Mouse (Mus musculus): ENCODE data around the gene Phf12. TPM values are rescaled to one million over a fixed set of nuclear protein-coding genes. Genes with fewer than 3 reads are reported as not detected.

Gene Phf12
- polyA plus RNA-seq, 2 experiments = 18.3 to 81.2 TPM

DNA sequence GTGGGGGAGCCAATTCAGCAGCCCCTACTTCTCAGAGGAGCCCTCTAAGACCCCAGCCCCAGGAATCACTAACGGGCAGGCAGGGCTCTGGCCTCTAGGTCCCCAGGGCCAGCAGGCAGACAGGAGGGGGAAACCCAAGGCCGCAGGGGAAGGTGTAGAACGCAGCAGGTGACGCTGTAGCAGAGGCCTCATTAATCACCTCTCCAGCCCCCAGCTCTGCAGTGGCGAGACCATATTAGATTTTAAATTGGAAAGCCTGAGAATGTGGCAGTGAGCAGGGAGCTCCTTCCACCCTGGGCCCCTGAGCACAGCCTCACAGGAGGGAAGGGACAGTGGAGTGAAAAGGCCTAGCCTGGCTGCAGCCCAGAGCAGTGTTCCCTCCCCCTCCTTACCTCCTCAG, 40.3 kb upstream of the Phf12 start:
- H3K27ac ChIP-seq (replicated peaks; ENCODE audit: low read depth, low read length) = no peak overlapping the region
- no peak overlapping the region for H3K4me2 ChIP-seq (replicated peaks; ENCODE audit: low read depth, low read length, severe bottlenecking)
- 5% methylated on average over 5 of the region's 5 CpGs for WGBS
- no peak for TF ChIP-seq POLR2A (IDR thresholded peaks at IDR 0.05; ENCODE audit: borderline replicate concordance, extremely low read depth, insufficient read depth, insufficient read length)
- DNase-seq (ENCODE audit: low spot score) = no peak
- no peaks in the 10 kb centered on the region for H3K36me3 ChIP-seq (ENCODE audit: control insufficient read depth, insufficient read depth, low read length)
- no peak for ATAC-seq (ENCODE audit: low FRiP score, low read depth)
- peaks cover 9% of the 10 kb centered on the region; the same call in 1 of the 2 replicates for H3K27me3 ChIP-seq (ENCODE audit: control insufficient read depth, insufficient read depth, low read length)
- no peaks in the 10 kb centered on the region for H3K9me3 ChIP-seq (ENCODE audit: control insufficient read depth, low read length)
- no peaks in the 10 kb centered on the region; the same call in 1 of the 2 replicates for H3K4me1 ChIP-seq (ENCODE audit: control insufficient read depth, insufficient read depth, low read length)
- no peak overlapping the region for H3K9ac ChIP-seq (ENCODE audit: low read depth, low read length, severe bottlenecking)
- no peak overlapping the region for H3K4me3 ChIP-seq (replicated peaks; ENCODE audit: low read length)

DNA sequence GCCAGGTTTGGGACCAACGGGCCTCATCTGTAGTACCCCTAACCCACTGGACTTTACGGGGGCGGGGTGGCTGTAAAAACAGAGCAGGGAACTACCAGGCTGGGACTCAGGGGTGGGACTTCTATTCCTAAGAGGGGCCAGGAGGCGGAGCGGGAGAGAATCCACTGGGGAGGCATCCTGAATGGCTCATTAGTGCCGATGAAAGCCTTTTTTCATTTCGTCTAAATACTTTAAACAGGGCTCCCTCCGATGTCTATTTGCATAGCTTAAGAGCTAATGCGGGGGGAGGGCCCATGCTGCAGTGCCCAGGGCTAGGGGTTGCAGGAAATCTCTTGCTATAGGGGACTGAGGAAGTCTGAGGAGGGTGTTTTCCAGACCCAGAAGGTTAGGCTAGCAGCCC, 34.7 kb upstream of the Phf12 start:
- Histone ChIP-seq H3K4me3 (replicated peaks; ENCODE audit: low read length) (no peak overlapping the region), H3K4me1 (ENCODE audit: control insufficient read depth, insufficient read depth, low read length) (peaks cover 4% of the 10 kb centered on the region; the same call in 1 of the 2 replicates), H3K36me3 (ENCODE audit: control insufficient read depth, insufficient read depth, low read length) (no peaks in the 10 kb centered on the region), H3K27me3 (ENCODE audit: control insufficient read depth, insufficient read depth, low read length) (0 out of 2 replicates have a peak, but pooled peaks cover 7% of the 10 kb centered on the region), H3K27ac (replicated peaks; ENCODE audit: low read depth, low read length) (no peak overlapping the region), H3K9me3 (ENCODE audit: control insufficient read depth, low read length) (no peaks in the 10 kb centered on the region), H3K9ac (ENCODE audit: low read depth, low read length, severe bottlenecking) (no peak overlapping the region), H3K4me2 (replicated peaks; ENCODE audit: low read depth, low read length, severe bottlenecking) (no peak overlapping the region)
- no peak for TF ChIP-seq POLR2A (IDR thresholded peaks at IDR 0.05; ENCODE audit: borderline replicate concordance, extremely low read depth, insufficient read depth, insufficient read length)
- peak; percentile 12 for DNase-seq (ENCODE audit: low spot score)
- WGBS = 8% methylated on average over 9 of the region's 9 CpGs
- ATAC-seq (ENCODE audit: low FRiP score, low read depth) = no peak

DNA sequence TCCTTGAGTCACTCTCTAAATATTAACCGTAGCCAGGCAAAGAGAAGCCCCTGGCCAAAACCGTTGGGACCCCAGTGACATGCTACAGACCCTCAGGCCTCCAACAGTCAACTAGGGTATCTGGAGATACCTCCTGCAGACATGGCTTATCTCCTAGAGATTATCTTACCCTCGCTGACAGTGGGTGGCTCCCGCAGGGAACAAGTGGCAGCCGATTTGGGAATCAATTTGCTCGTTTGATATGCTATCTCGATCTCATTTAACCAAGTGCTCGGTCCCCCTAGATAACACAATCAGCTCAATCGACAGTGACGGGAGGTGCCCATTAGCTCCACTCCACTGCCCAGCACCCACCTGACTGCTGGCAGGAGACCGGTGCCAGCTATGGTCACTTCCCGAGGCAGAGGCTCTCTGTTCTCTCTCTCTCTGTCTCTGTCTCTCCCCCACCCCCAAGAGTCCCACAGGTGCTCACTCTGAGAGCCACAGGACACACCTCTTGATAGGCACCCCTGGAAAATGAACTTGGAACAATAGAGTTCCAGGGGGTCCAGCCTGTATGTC, 32.3 kb upstream of the Phf12 start:
- Histone ChIP-seq H3K4me3 (replicated peaks; ENCODE audit: low read length) (no peak overlapping the region), H3K4me1 (ENCODE audit: control insufficient read depth, insufficient read depth, low read length) (peaks cover 4% of the 10 kb centered on the region; the same call in 1 of the 2 replicates), H3K9ac (ENCODE audit: low read depth, low read length, severe bottlenecking) (no peak overlapping the region), H3K4me2 (replicated peaks; ENCODE audit: low read depth, low read length, severe bottlenecking) (no peak overlapping the region), H3K9me3 (ENCODE audit: control insufficient read depth, low read length) (no peaks in the 10 kb centered on the region), H3K36me3 (ENCODE audit: control insufficient read depth, insufficient read depth, low read length) (no peaks in the 10 kb centered on the region), H3K27ac (replicated peaks; ENCODE audit: low read depth, low read length) (no peak overlapping the region), H3K27me3 (ENCODE audit: control insufficient read depth, insufficient read depth, low read length) (peaks cover 7% of the 10 kb centered on the region; the same call in 1 of the 2 replicates)
- ATAC-seq (ENCODE audit: low FRiP score, low read depth) (no peak), DNase-seq (ENCODE audit: low spot score) (no peak)
- no peak for TF ChIP-seq POLR2A (IDR thresholded peaks at IDR 0.05; ENCODE audit: borderline replicate concordance, extremely low read depth, insufficient read depth, insufficient read length)
- 52% methylated on average over 12 of the region's 12 CpGs for WGBS

DNA sequence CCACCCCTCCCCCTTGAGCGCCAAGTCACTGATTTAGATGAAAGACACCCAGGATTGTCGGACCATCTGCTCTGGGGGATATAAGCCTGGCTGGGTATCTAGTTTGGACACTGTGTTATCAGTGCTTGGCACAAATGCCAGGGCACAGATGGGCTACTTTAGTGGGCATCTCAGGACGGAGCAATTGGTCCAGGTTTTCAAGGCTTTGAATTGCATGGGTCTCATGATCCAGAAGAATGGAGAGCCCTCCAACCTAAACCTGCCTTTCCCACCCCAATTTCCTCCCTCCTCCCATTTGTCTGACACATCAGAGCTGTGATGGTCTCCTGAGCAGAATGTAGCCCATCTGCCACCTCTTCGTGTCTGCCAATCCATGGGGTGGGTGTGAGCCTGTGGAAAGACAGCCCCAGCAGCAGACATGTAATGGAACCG, 31.7 kb upstream of the Phf12 start:
- no peaks in the 10 kb centered on the region for H3K9me3 ChIP-seq (ENCODE audit: control insufficient read depth, low read length)
- no peak overlapping the region for H3K9ac ChIP-seq (ENCODE audit: low read depth, low read length, severe bottlenecking)
- peaks cover 7% of the 10 kb centered on the region; the same call in 1 of the 2 replicates for H3K27me3 ChIP-seq (ENCODE audit: control insufficient read depth, insufficient read depth, low read length)
- H3K36me3 ChIP-seq (ENCODE audit: control insufficient read depth, insufficient read depth, low read length) = no peaks in the 10 kb centered on the region
- H3K4me3 ChIP-seq (replicated peaks; ENCODE audit: low read length) = no peak overlapping the region
- DNase-seq (ENCODE audit: low spot score) (no peak), ATAC-seq (ENCODE audit: low FRiP score, low read depth) (no peak)
- no peak overlapping the region for H3K27ac ChIP-seq (replicated peaks; ENCODE audit: low read depth, low read length)
- 56% methylated on average over 5 of the region's 5 CpGs for WGBS
- TF ChIP-seq POLR2A (IDR thresholded peaks at IDR 0.05; ENCODE audit: borderline replicate concordance, extremely low read depth, insufficient read depth, insufficient read length) = no peak
- peaks cover 4% of the 10 kb centered on the region; the same call in 1 of the 2 replicates for H3K4me1 ChIP-seq (ENCODE audit: control insufficient read depth, insufficient read depth, low read length)
- H3K4me2 ChIP-seq (replicated peaks; ENCODE audit: low read depth, low read length, severe bottlenecking) = no peak overlapping the region

- no peak overlapping the region for H3K4me2 ChIP-seq (replicated peaks; ENCODE audit: low read depth, low read length, severe bottlenecking)
- peaks cover 7% of the 10 kb centered on the region; the same call in 1 of the 2 replicates for H3K27me3 ChIP-seq (ENCODE audit: control insufficient read depth, insufficient read depth, low read length)
- no peak overlapping the region for H3K27ac ChIP-seq (replicated peaks; ENCODE audit: low read depth, low read length)
- no peaks in the 10 kb centered on the region for H3K36me3 ChIP-seq (ENCODE audit: control insufficient read depth, insufficient read depth, low read length)
- H3K9me3 ChIP-seq (ENCODE audit: control insufficient read depth, low read length) = no peaks in the 10 kb centered on the region
- no peaks in the 10 kb centered on the region for H3K4me1 ChIP-seq (ENCODE audit: control insufficient read depth, insufficient read depth, low read length)
- ATAC-seq (ENCODE audit: low FRiP score, low read depth) (no peak; the same call in 1 of the 2 replicates), DNase-seq (ENCODE audit: low spot score) (no peak)
- H3K9ac ChIP-seq (ENCODE audit: low read depth, low read length, severe bottlenecking) = no peak overlapping the region
- TF ChIP-seq POLR2A (IDR thresholded peaks at IDR 0.05; ENCODE audit: borderline replicate concordance, extremely low read depth, insufficient read depth, insufficient read length) = no peak
- 33% methylated on average over 9 of the region's 9 CpGs for WGBS
- no peak overlapping the region for H3K4me3 ChIP-seq (replicated peaks; ENCODE audit: low read length)
These were observed 28.9 kb upstream of the Phf12 start for GRCm38 (mm10) chr11:77953671-77954070.

Measured in limb, embryonic 14.5 days (tissue).